Mouse (Mus musculus) limb, embryonic 15.5 days (tissue): ENCODE measurements at regions not wholly inside any gene's neighbourhood (a gene's known extent, or its start where the extent isn't known, plus 50 kb on each side); places are given as distances from the start of the nearest gene placed in this dataset.

Experiments
- ATAC-seq: fragments of 200-750 bp; cut with Nextera tagmentation; 2 replicates; pipeline ENCODE4 v1.8.0; 2017; ENCODE audit warnings: low read depth, moderate TSS enrichment; ENCODE audit not compliant: insufficient number of reproducible peaks, low FRiP score, low TSS enrichment
- H3K27ac ChIP-seq: fragments of 300-500 bp; sonication (generic); 2 replicates; pipeline ENCODE4 v1.5.1; 2015; ENCODE audit warnings: moderate library complexity, mild to moderate bottlenecking, inconsistent platforms
- H3K27me3 ChIP-seq: fragments of 300-500 bp; sonication (generic); 2 replicates; pipeline ENCODE4 v1.6.1; 2015; ENCODE audit warnings: inconsistent platforms
- H3K36me3 ChIP-seq: fragments of 300-500 bp; sonication (generic); 2 replicates; pipeline ENCODE4 v1.6.1; 2015; ENCODE audit warnings: inconsistent platforms
- H3K4me1 ChIP-seq: fragments of 300-500 bp; sonication (generic); 2 replicates; pipeline ENCODE4 v1.6.1; 2015; ENCODE audit warnings: inconsistent platforms
- H3K4me2 ChIP-seq: fragments of 300-500 bp; sonication (generic); 2 replicates; pipeline ENCODE4 v1.6.1; 2015; ENCODE audit warnings: mild to moderate bottlenecking, inconsistent platforms
- H3K4me3 ChIP-seq: fragments of 300-500 bp; sonication (generic); 2 replicates; pipeline ENCODE4 v1.5.1; 2015; ENCODE audit warnings: mild to moderate bottlenecking, inconsistent platforms
- H3K9ac ChIP-seq: fragments of 300-500 bp; sonication (generic); 2 replicates; pipeline ENCODE4 v1.6.1; 2015; ENCODE audit warnings: inconsistent platforms
- H3K9me3 ChIP-seq: fragments of 300-500 bp; sonication (generic); 2 replicates; pipeline ENCODE4 v1.6.1; 2016; ENCODE audit warnings: inconsistent platforms
- WGBS: fragments of 180-500 bp; shearing (Covaris S2); methylation state at CpG from one replicate; pipeline ENCODE4 v1.1.7; 2015; 5-methylcytosine and 5-hydroxymethylcytosine counted together

DNA sequence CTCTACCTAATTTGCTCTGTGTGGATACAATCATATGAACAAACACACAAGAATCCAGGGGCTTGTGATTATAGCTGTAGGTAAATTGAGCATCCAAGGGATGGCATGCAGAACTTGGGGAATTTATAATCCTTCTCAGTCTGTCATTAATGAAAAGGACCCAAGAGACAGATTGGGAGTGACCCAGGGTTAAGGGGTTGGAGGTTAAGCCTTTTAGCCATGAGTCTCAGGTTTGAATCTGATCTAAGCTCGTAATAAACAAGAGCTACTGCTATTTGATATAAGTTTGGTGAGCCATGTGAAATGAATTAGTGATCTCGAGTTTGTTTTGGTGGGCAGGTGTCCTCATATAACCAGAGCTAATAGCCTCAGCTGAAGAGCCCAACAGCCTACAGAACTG lies 1032.6 kb downstream of the Robo2 start:
- no peaks in the 10 kb centered on the region for H3K36me3 ChIP-seq
- no peaks in the 10 kb centered on the region for H3K4me1 ChIP-seq
- WGBS = 36% methylated on average over 2 of the region's 2 CpGs
- no peak overlapping the region for H3K27ac ChIP-seq
- ATAC-seq = no peak
- H3K4me3 ChIP-seq = no peak overlapping the region
- no peak overlapping the region for H3K4me2 ChIP-seq
- no peaks in the 10 kb centered on the region for H3K9me3 ChIP-seq
- no peak overlapping the region for H3K9ac ChIP-seq
- no peaks in the 10 kb centered on the region for H3K27me3 ChIP-seq

GRCm38 (mm10) chr16:73374608-73375165 lies 1036.9 kb downstream of the Robo2 start:
- Histone ChIP-seq H3K9me3 (no peaks in the 10 kb centered on the region), H3K4me3 (no peak overlapping the region), H3K4me2 (no peak overlapping the region), H3K9ac (no peak overlapping the region), H3K27me3 (no peaks in the 10 kb centered on the region), H3K4me1 (no peaks in the 10 kb centered on the region), H3K36me3 (no peaks in the 10 kb centered on the region), H3K27ac (no peak overlapping the region)
- WGBS = 53% methylated on average over 3 of the region's 3 CpGs
- ATAC-seq = no peak

DNA sequence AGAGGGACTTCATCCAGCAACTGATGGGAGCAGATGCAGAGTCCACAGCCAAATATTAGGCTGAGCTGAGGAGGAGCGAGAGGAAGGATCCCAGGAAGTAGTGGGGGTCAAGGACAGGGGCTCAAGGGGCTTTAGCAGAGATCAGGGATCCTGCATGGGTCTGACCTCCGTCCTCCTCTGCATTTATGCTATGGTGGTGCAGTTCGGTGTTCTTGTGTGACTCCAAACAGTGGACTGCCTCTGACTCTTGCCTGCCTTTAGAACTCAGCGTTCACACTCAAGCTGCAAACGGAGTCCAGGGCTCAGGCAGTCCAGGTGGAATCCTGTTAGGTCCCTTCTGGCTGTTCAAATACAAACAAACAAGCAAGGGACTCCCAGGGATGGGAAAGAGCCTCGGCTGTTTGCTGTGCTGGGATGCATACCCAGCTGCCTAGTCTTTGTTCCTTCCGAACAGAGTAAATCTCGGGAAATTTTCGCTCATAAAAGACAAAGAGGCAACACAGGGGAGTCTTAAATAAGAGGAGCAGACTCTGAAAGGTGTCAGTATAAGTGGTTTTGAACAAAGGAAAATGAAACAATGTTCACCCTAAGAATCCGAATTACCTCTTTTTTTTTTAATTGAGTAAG lies 1042.9 kb downstream of the Robo2 start:
- Histone ChIP-seq H3K9ac (no peak overlapping the region), H3K9me3 (no peaks in the 10 kb centered on the region), H3K36me3 (no peaks in the 10 kb centered on the region), H3K27ac (no peak overlapping the region), H3K4me2 (no peak overlapping the region), H3K27me3 (no peaks in the 10 kb centered on the region), H3K4me1 (peaks cover 3% of the 10 kb centered on the region), H3K4me3 (no peak overlapping the region)
- WGBS = 45% methylated on average over 10 of the region's 10 CpGs
- no peak for ATAC-seq

DNA sequence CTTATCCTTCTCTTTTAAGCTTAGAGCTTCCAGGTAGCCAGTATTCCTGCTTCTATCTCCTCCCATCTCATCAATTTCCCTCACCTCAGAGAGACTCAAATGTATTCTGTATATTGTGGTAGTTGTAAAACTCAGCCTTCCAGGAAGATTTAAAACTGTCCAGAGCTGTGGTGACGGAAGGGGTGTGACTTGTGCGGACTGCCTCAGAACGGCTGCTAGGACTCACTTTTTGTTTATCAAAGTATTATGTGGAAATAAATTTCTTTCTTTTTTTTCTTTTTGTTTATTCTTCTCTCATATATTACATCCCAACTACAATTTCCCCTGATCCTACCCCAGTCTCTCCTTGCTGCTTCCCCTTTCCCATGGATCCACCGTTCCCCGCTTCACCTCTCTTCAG lies 1043.7 kb downstream of the Robo2 start:
- Histone ChIP-seq H3K4me1 (peaks cover 3% of the 10 kb centered on the region), H3K4me2 (no peak overlapping the region), H3K9ac (no peak overlapping the region), H3K4me3 (no peak overlapping the region), H3K27me3 (no peaks in the 10 kb centered on the region), H3K9me3 (no peaks in the 10 kb centered on the region), H3K36me3 (no peaks in the 10 kb centered on the region), H3K27ac (no peak overlapping the region)
- WGBS = 80% methylated on average over 5 of the region's 5 CpGs
- no peak for ATAC-seq

DNA sequence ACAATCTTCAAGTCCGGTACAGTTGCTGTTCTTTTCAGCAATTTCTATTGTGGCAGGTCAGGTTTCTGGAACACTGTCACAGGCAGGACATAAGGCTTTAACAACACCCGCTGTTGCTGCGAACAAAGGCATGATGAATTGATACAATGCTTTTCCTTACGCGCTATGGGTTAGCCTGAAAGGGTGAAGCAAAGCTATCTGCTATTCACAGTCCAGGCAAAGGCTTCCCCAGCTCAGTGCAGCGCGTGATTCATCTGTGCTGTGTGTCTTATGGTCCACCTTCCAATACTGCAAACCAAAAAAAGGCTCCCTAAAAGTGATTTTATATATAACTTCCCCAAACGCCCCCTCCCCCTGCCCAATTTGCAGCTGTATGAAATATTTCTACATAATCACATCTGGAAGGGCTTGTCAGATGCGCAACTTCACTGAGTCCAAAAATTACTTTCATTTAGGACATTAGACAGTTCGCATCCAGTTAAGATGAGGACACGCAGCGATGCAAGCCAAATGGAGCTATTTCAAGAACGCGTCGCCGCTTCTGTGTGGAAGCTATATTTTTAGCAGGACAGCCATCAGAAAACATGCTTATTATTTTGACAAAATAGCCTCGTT lies 1044.3 kb downstream of the Robo2 start:
- no peak overlapping the region for H3K4me2 ChIP-seq
- H3K4me1 ChIP-seq = peaks cover 3% of the 10 kb centered on the region
- H3K9ac ChIP-seq = no peak overlapping the region
- WGBS = 83% methylated on average over 17 of the region's 17 CpGs
- ATAC-seq = no peak
- H3K4me3 ChIP-seq = no peak overlapping the region
- H3K9me3 ChIP-seq = no peaks in the 10 kb centered on the region
- no peaks in the 10 kb centered on the region for H3K36me3 ChIP-seq
- no peak overlapping the region for H3K27ac ChIP-seq
- H3K27me3 ChIP-seq = no peaks in the 10 kb centered on the region

GRCm38 (mm10) chr16:73350698-73351097 lies 1042.6 kb downstream of the Robo1 start:
- 21% methylated on average over 5 of the region's 5 CpGs for WGBS
- no peak overlapping the region for H3K9ac ChIP-seq

GRCm38 (mm10) chr16:73343941-73344340 lies 1035.8 kb downstream of the Robo1 start:
- Histone ChIP-seq H3K36me3 (no peaks in the 10 kb centered on the region), H3K4me2 (no peak overlapping the region), H3K9ac (no peak overlapping the region), H3K27me3 (no peaks in the 10 kb centered on the region), H3K27ac (no peak overlapping the region), H3K4me1 (no peaks in the 10 kb centered on the region), H3K4me3 (no peak overlapping the region), H3K9me3 (no peaks in the 10 kb centered on the region)
- no peak for ATAC-seq
- WGBS = 26% methylated on average over 1 of the region's 1 CpGs

More at GRCm38 (mm10) chr16:73350698-73351097, 1042.6 kb downstream of the Robo1 start:
- no peaks in the 10 kb centered on the region for H3K4me1 ChIP-seq
- no peaks in the 10 kb centered on the region for H3K27me3 ChIP-seq
- H3K4me2 ChIP-seq = no peak overlapping the region
- no peaks in the 10 kb centered on the region for H3K9me3 ChIP-seq
- no peak for ATAC-seq
- no peak overlapping the region for H3K4me3 ChIP-seq
- no peaks in the 10 kb centered on the region for H3K36me3 ChIP-seq
- H3K27ac ChIP-seq = no peak overlapping the region

DNA sequence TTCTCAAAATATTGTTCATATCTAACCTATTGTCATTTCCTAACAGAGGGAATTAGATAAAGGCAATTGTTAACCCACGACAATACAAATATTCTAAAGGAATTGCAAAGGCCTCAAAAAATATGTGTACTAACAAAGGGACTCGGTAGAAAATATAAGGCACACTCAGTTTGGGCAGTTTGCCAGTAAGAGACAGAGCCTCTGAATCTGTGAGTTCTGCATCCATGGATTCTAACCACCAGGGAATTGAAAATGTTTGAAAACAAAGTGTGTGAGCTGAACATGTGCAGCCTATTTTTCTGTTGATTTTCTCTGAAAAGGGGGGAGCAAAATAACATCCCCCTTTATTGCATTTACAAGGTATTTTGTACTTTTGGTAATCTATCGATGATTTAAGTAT lies 1035.4 kb downstream of the Robo1 start:
- H3K9me3 ChIP-seq = no peaks in the 10 kb centered on the region
- H3K9ac ChIP-seq = no peak overlapping the region
- 51% methylated on average over 3 of the region's 3 CpGs for WGBS
- no peaks in the 10 kb centered on the region for H3K4me1 ChIP-seq
- H3K4me3 ChIP-seq = no peak overlapping the region
- no peaks in the 10 kb centered on the region for H3K27me3 ChIP-seq
- no peak overlapping the region for H3K4me2 ChIP-seq
- no peak for ATAC-seq
- no peaks in the 10 kb centered on the region for H3K36me3 ChIP-seq
- no peak overlapping the region for H3K27ac ChIP-seq

DNA sequence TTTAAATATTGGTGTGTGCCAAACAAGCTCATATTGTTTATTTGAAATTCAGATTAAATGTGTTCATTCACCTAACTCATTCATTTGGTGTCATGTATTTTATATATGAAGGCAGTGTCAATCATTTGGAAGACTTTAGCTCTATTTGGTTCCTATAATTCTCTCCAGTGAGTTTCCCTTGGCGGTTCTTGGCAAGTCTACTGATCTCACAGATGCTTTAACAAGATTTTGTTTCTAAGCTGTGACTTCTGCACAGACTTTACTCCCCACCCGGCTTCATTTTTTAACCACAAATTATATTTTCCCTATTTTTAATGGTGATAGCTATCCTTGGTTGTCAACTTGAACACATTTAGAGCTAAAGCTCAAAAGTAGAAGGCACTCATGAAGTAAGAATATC lies 1009.5 kb downstream of the Robo1 start:
- ATAC-seq = no peak
- no peaks in the 10 kb centered on the region for H3K9me3 ChIP-seq
- H3K4me2 ChIP-seq = no peak overlapping the region
- H3K4me1 ChIP-seq = no peaks in the 10 kb centered on the region
- H3K27me3 ChIP-seq = no peaks in the 10 kb centered on the region
- H3K4me3 ChIP-seq = no peak overlapping the region
- H3K27ac ChIP-seq = no peak overlapping the region
- H3K36me3 ChIP-seq = no peaks in the 10 kb centered on the region
- 81% methylated on average over 2 of the region's 2 CpGs for WGBS
- no peak overlapping the region for H3K9ac ChIP-seq

- no peak overlapping the region for H3K27ac ChIP-seq
- H3K27me3 ChIP-seq = no peaks in the 10 kb centered on the region
- no peaks in the 10 kb centered on the region for H3K9me3 ChIP-seq
- H3K4me3 ChIP-seq = no peak overlapping the region
- no peak for ATAC-seq
- no peaks in the 10 kb centered on the region for H3K36me3 ChIP-seq
- H3K4me2 ChIP-seq = no peak overlapping the region
- WGBS = 65% methylated on average over 5 of the region's 5 CpGs
- H3K4me1 ChIP-seq = no peaks in the 10 kb centered on the region
- no peak overlapping the region for H3K9ac ChIP-seq
Measured at GRCm38 (mm10) chr16:73310096-73310495, 1002.0 kb downstream of the Robo1 start.

DNA sequence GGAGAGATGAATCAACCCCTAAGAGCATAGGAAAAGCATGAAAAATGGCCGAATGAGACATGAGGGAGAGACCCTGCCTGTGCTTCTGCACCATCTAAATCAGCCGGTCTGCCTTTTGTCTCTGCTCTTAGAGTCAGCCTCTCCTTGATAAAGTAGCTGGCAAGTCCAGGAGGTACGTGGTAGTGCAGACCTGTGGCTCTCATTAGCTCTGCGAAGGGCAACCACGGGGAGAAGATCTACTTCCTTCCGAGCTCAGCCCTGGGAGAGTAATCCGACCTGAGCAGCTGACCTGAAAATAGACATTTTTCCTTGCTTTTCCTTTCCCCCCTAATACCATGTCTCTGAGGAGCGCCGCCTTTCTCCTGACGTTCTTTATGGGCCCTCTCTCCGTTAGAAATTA lies 971.8 kb downstream of the Robo1 start:
- Histone ChIP-seq H3K9ac (no peak overlapping the region), H3K4me3 (no peak overlapping the region), H3K27me3 (no peaks in the 10 kb centered on the region), H3K27ac (no peak overlapping the region), H3K36me3 (no peaks in the 10 kb centered on the region), H3K4me1 (no peaks in the 10 kb centered on the region), H3K4me2 (no peak overlapping the region), H3K9me3 (no peaks in the 10 kb centered on the region)
- ATAC-seq = no peak
- WGBS = 36% methylated on average over 11 of the region's 11 CpGs

- 77% methylated on average over 1 of the region's 1 CpGs for WGBS
- ATAC-seq = no peak
- Histone ChIP-seq H3K27me3 (no peaks in the 10 kb centered on the region), H3K9ac (no peak overlapping the region), H3K9me3 (no peaks in the 10 kb centered on the region), H3K36me3 (no peaks in the 10 kb centered on the region), H3K4me3 (no peak overlapping the region), H3K4me2 (no peak overlapping the region), H3K27ac (no peak overlapping the region), H3K4me1 (no peaks in the 10 kb centered on the region)
Measured at GRCm38 (mm10) chr16:73259691-73260090, 951.6 kb downstream of the Robo1 start.
